Mouse (Mus musculus) liver, adult 2 months (tissue): Measurements from ENCODE around the gene Mgst2.

Source experiments
- CTCF ChIP-seq: fragments of 200-500 bp; IDR thresholded peaks from 2 replicates; pipeline ENCODE4 v1.5.1; 2011; ENCODE audit warnings: low read depth, low read length, control low read depth
- POLR2A ChIP-seq: fragments of 200-500 bp; IDR thresholded peaks from 2 replicates; pipeline ENCODE4 v1.6.1; 2011; ENCODE audit warnings: low read length, control low read depth; ENCODE audit not compliant: insufficient read depth; ENCODE audit errors: extremely low read depth

DNA sequence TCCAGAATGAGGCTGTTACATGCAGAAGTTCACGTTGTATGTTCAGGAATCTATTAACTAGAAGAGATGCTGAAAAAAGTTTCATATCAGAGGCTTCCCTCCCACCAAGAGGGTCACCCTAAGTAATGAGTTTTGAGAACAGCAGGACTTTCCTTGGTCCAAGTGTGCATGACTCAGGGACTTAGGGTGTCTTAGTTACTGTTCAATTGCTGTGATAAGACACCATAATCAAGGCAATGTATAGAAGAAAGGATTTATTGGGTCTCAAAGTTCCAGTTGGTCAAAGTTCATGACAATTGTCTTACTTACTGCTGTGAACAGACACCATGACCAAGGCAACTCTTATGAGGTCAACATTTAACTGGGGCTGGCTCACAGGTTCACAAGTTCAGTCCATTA is 10.9 kb downstream of the Mgst2 start:
- TF ChIP-seq POLR2A (no peak), CTCF (no peak)
